Mouse (Mus musculus) heart, adult 2 months (tissue): ENCODE results near the gene Pou3f3. TPM values are rescaled to one million over a fixed set of nuclear protein-coding genes. Genes with fewer than 3 reads are reported as not detected.

Source experiments
- DNase-seq, 2 experiments: peaks; one replicate each; pipeline ENCODE4 v3.0.0; 2021
- H3K27ac ChIP-seq: fragments of 200-600 bp; 2 replicates; pipeline ENCODE4 v1.8.1; 2022
- H3K27me3 ChIP-seq: fragments of 200-500 bp; 2 replicates; pipeline ENCODE4 v1.6.1; 2012; ENCODE audit warnings: mild to moderate bottlenecking, low read length, inconsistent platforms, mixed read lengths; ENCODE audit not compliant: control insufficient read depth, insufficient read depth
- H3K36me3 ChIP-seq: fragments of 200-500 bp; 2 replicates; pipeline ENCODE4 v1.6.1; 2012; ENCODE audit warnings: low read length, inconsistent platforms; ENCODE audit not compliant: control insufficient read depth, insufficient read depth
- H3K4me1 ChIP-seq: fragments of 200-500 bp; 2 replicates; pipeline ENCODE4 v1.6.1; 2011; ENCODE audit warnings: low read length; ENCODE audit not compliant: control insufficient read depth, insufficient read depth
- H3K4me3 ChIP-seq: fragments of 200-600 bp; 2 replicates; pipeline ENCODE4 v1.8.1; 2022
- H3K79me2 ChIP-seq: fragments of 200-500 bp; replicated peaks from 2 replicates; pipeline ENCODE4 v1.6.1; 2012; ENCODE audit warnings: mild to moderate bottlenecking, inconsistent platforms, low read length, moderate library complexity, mixed read lengths; ENCODE audit not compliant: control insufficient read depth, insufficient read depth
- H3K9ac ChIP-seq: fragments of 200-500 bp; 2 replicates; pipeline ENCODE4 v1.6.1; 2012; ENCODE audit warnings: low read depth, mild to moderate bottlenecking, control low read depth, inconsistent platforms, low read length, mixed read lengths
- CTCF ChIP-seq: fragments of 200-600 bp; IDR thresholded peaks from 2 replicates; pipeline ENCODE4 v1.8.1; 2022; ENCODE audit warnings: antibody characterized with exemption, mild to moderate bottlenecking, moderate library complexity
- EP300 ChIP-seq: fragments of 200-500 bp; IDR thresholded peaks from 2 replicates; pipeline ENCODE4 v1.6.1; 2011; ENCODE audit warnings: low read depth, low read length, control low read depth; ENCODE audit not compliant: insufficient read depth
- POLR2A ChIP-seq: fragments of 200-500 bp; IDR thresholded peaks from 2 replicates; pipeline ENCODE4 v1.6.1; 2011; ENCODE audit warnings: mild to moderate bottlenecking, low read depth, low read length, control low read depth; ENCODE audit not compliant: insufficient read depth
- WGBS: fragments of 180-500 bp; shearing (Covaris S2); methylation state at CpG from one replicate; pipeline ENCODE4 v1.1.7; 2018; 5-methylcytosine and 5-hydroxymethylcytosine counted together
- intact Hi-C: fragments of 180-260 bp; cut with DNase I; formaldehyde crosslinking; loops from one replicate; pipeline ENCODE4 v1.15.1; 2025
- polyA plus RNA-seq: library from polyadenylated mRNA; depleted of rRNA; stranded (reverse); fragments of >200 nt; gene quantifications from 2 replicates; pipeline ENCODE4 v1.2.3, GENCODE M21; 2012
- total RNA-seq, 2 experiments: library from RNA; stranded (reverse); gene quantifications; 2 replicates each; pipeline ENCODE4 v1.2.3; 2021

Gene Pou3f3
- total and polyA plus RNA-seq, 3 experiments, result not detected

DNA sequence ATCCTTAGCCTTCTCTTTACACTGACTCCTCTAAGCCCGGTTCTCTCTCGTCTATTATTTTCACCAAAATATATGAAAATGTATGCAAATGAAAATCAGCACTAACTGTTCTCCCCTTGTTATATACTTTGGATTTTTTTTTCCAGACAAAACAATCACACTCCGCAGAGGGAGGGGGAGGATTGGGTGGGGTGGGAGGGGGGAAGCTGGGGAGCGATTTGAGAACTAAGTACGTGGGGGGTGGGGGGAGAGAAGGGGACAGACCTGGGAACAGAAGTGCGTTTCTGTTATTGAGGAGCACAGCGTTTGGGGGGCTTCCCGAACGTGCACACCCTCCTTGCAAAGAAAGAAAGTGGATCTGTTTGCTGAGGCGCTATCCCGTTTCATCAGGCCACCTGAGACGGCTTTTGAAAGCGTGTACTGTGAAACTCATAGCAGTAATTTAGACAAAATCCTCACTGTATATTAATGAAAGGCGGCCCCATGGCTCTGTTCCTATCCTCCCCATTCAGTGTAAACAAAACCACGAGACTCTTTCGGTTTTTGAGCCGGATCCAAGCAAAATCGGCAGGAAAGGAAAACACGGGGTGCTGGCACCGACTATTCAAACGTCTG is 2.4 kb upstream of the Pou3f3 start:
- intact Hi-C loops, result loop anchor here (5.0 to 10.0 kb wide), 2 partner anchors 796 to 1428 kb away; no protein-coding TSS in a partner anchor
- WGBS, result 3% methylated on average over 21 of the region's 21 CpGs
- H3K4me1 ChIP-seq, result no peaks in the 10 kb centered on the region
- H3K9ac ChIP-seq, result no peak overlapping the region
- H3K27ac ChIP-seq, result no peak overlapping the region
- H3K27me3 ChIP-seq, result peaks cover 33% of the 10 kb centered on the region
- no peaks in the 10 kb centered on the region for H3K79me2 ChIP-seq
- DNase-seq, result no peak
- TF ChIP-seq EP300 (no peak), CTCF (no peak), POLR2A (no peak)
- no peak overlapping the region for H3K4me3 ChIP-seq
- no peaks in the 10 kb centered on the region for H3K36me3 ChIP-seq

DNA sequence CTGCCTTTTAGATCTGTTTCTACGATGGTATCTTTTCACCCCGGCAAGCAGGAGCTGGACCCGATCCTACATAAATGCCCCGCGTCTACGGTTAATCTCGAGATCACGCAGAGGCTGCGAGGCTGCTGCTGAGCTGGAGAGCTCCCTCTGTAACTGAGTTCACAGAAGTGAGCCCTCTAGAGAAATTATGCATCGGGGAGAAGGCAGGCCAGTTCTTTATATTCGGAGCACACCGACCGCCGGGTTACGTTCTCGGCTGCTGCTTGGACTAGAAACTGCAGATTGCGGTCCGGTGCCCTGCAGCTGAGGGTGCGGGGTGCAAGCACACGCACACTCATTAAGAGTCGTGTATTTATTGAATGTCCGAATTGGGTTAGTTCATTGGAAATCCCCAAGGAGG is 1.7 kb upstream of the Pou3f3 start:
- intact Hi-C loops, result loop anchor here (5.0 to 10.0 kb wide), 2 partner anchors 797 to 1429 kb away; no protein-coding TSS in a partner anchor
- WGBS, result under 1% methylated on average over 22 of the region's 22 CpGs
- peak in 1 of 2 experiments; percentile 37 for DNase-seq
- TF ChIP-seq EP300 (no peak), CTCF (no peak), POLR2A (no peak)
- Histone ChIP-seq H3K27ac (no peak overlapping the region), H3K4me1 (no peaks in the 10 kb centered on the region), H3K36me3 (no peaks in the 10 kb centered on the region), H3K27me3 (peaks cover 37% of the 10 kb centered on the region), H3K9ac (no peak overlapping the region), H3K4me3 (peak overlapping the region; percentile 36; the same call in 1 of the 2 replicates), H3K79me2 (no peaks in the 10 kb centered on the region)

DNA sequence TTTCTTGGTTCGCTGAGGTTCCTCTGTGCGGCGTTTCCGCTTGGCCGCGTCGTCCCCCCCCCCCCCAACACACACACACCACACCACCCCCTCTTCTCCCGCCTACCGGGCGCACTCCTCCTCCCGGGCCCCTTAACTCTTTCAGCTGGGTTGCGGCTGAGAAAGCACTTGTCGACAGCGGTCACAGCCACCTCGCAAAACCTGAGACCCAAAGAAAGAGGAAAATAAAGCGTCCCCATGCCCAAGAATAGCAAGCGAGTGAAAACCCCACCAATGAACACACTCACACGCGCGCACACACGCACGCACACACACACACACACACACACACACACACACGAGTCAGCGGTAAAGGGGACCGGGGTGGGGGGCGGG is 1.3 kb upstream of the Pou3f3 start:
- DNase-seq, result no peak
- 2% methylated on average over 26 of the region's 26 CpGs for WGBS
- Histone ChIP-seq H3K4me1 (peaks cover 1% of the 10 kb centered on the region), H3K79me2 (no peaks in the 10 kb centered on the region), H3K9ac (no peak overlapping the region), H3K27me3 (peaks cover 39% of the 10 kb centered on the region), H3K4me3 (no peak overlapping the region; the same call in 1 of the 2 replicates), H3K36me3 (no peaks in the 10 kb centered on the region), H3K27ac (no peak overlapping the region)
- TF ChIP-seq POLR2A, result no peak
- no peak for TF ChIP-seq CTCF
- TF ChIP-seq EP300, result no peak
- intact Hi-C loops, result loop anchor here (5.0 to 10.0 kb wide), 2 partner anchors 797 to 1429 kb away; no protein-coding TSS in a partner anchor

DNA sequence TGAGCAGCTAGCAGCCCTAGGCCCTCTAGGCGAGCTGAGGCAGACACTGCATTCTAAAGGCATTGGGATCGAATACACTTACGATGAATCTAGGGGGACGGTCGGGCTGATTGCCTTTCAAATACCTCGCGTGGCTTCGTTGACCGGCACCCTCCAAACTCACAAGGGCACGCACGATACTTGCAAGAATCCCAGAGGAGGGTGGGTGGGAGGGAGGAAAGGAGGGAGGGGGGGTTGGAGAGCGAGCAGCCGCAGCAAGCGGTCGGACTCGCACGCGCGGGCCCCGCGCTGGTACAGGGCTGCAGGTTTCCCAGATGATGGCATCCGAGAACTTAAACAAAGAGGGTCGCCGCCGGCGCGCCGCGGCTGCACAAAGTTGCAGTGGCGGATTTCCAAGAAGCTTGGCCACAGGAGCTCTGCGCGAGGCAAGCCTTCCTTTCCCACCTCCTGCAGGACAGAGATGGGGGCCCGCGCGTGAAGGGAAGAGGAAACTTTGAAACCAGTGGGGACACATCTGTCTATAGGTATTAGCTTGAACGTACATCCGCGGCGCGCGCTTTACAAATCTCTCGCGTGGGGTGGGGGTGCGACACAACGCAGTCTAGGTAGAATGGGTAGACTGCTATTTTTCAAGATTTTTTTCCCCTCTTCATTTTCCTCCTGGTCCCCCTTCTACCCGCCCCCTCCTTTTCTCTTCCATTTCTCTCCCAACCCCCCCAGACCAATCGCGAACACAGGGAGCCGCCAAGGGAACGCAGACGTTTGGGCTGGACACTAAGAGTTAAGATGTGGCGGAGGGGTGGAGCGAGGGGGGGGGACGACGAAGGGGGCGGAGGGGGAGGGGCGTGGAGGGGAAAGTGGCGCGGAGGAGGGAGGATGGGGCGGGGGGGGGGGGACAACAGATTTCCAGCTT is 647 bp upstream of the Pou3f3 start:
- 2% methylated on average over 51 of the region's 60 CpGs for WGBS
- Histone ChIP-seq H3K9ac (no peak overlapping the region), H3K27me3 (peaks cover 39% of the 10 kb centered on the region), H3K27ac (no peak overlapping the region), H3K4me3 (no peak overlapping the region), H3K36me3 (no peaks in the 10 kb centered on the region), H3K4me1 (peaks cover 1% of the 10 kb centered on the region), H3K79me2 (no peaks in the 10 kb centered on the region)
- TF ChIP-seq POLR2A (no peak), CTCF (no peak), EP300 (no peak)
- DNase-seq, result no peak
- intact Hi-C loops, result loop anchor here (5.0 to 10.0 kb wide), 2 partner anchors 798 to 1430 kb away; no protein-coding TSS in a partner anchor

DNA sequence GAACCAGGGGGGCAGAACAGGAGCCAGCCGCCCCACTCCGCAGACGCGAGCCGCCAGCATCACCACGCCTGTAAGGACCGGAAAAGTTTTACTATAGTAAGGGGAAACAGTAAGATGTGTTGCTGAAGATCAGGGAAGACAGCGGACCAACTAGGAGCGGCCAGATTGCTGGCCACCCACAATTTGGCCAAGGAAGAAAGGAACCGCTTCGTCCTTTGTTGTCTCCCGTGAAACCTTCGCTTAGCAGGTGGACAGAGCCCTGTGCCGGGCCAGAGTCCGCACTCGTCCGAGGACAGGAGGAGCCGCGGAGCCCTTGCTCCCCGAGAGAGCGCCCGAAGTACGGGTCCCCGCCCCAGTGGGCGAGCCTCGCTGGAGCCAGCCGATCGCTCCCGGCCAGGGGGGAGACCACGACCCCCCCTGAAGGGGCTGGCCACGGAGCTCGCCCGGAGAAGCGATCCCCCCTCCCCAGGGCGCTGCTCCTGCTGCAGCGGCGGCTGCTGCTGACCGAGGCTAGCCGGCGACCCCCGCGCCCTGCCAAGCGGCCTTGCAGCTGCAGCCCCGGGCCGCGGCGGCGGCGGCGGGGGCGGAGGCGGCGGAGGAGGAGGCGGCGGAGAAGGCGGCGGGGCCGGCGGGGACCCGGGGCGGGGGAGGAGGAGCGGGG is 933 bp downstream of the Pou3f3 start:
- 2% methylated on average over 34 of the region's 62 CpGs for WGBS
- intact Hi-C loops, result loop anchor here (10.0 kb wide), 1 partner anchor 1432 kb away; no protein-coding TSS in a partner anchor

More for the DNA sequence above, 933 bp downstream of the Pou3f3 start:
- Histone ChIP-seq H3K79me2 (no peaks in the 10 kb centered on the region), H3K27me3 (peaks cover 37% of the 10 kb centered on the region), H3K9ac (no peak overlapping the region), H3K4me1 (peaks cover 1% of the 10 kb centered on the region), H3K4me3 (0 out of 2 replicates have a peak overlapping the region, but pooled peaks have one; percentile 17), H3K27ac (no peak overlapping the region), H3K36me3 (no peaks in the 10 kb centered on the region)
- TF ChIP-seq POLR2A, result no peak
- TF ChIP-seq CTCF, result no peak
- TF ChIP-seq EP300, result no peak
- DNase-seq, result peak in 1 of 2 experiments; percentile 39
